Mouse (Mus musculus) CH12.LX (cell line): Measurements from ENCODE around the gene Fn1. TPM values are rescaled to one million over a fixed set of nuclear protein-coding genes. Genes with fewer than 3 reads are reported as not detected.

Experiments
- DNase-seq: peaks from one replicate; pipeline ENCODE4 v3.0.0-alpha.2; 2013; ENCODE audit errors: extremely low read depth
- H3K27ac ChIP-seq: 2 replicates; pipeline ENCODE4 v1.5.1; 2012; ENCODE audit warnings: low read depth, mild to moderate bottlenecking, control low read depth, moderate library complexity; ENCODE audit not compliant: insufficient read depth
- H3K27me3 ChIP-seq: replicated peaks from 2 replicates; pipeline ENCODE3; 2012; ENCODE audit warnings: inconsistent platforms
- H3K36me3 ChIP-seq, 2 experiments: replicated peaks in 1 of 2; 2 replicates each; pipeline versions ENCODE3 to v1.6.1; 2012; ENCODE audit warnings: inconsistent platforms in 1 of 2, low read length in 1 of 2, mild to moderate bottlenecking in 1 of 2, mixed read lengths in 1 of 2, moderate library complexity in 1 of 2; ENCODE audit not compliant: control insufficient read depth in 1 of 2, insufficient read depth in 1 of 2
- H3K4me1 ChIP-seq, 2 experiments: 2 replicates each; pipeline ENCODE4 v1.6.1; 2012; ENCODE audit warnings: inconsistent platforms in 1 of 2, moderate library complexity in 1 of 2; ENCODE audit not compliant: insufficient read depth in 2 of 2, control insufficient read depth in 1 of 2
- H3K4me2 ChIP-seq: 2 replicates; pipeline ENCODE4 v1.6.1; 2012; ENCODE audit warnings: low read depth, mild to moderate bottlenecking, control low read depth; ENCODE audit not compliant: poor library complexity, insufficient read depth, severe bottlenecking
- H3K4me3 ChIP-seq, 3 experiments: fragments of 150-350 bp in 1 of 3; sonication (generic) in 1 of 3; replicated peaks in 1 of 3; 2 replicates each; pipeline versions ENCODE3 to v1.5.1; 2011 to 2012; ENCODE audit warnings: low read depth in 2 of 3, low read length in 2 of 3, mild to moderate bottlenecking in 2 of 3, moderate library complexity in 2 of 3, control low read depth in 1 of 3, improper control_type of control experiment in 1 of 3, inconsistent platforms in 1 of 3, mixed read lengths in 1 of 3; ENCODE audit not compliant: poor library complexity in 1 of 3
- H3K79me2 ChIP-seq: replicated peaks from 2 replicates; pipeline ENCODE4 v1.6.1; 2012; ENCODE audit warnings: mild to moderate bottlenecking, moderate library complexity; ENCODE audit not compliant: control insufficient read depth, poor library complexity, insufficient read depth, severe bottlenecking; ENCODE audit errors: extremely low read depth
- H3K9ac ChIP-seq: 2 replicates; pipeline ENCODE4 v1.6.1; 2012; ENCODE audit warnings: low read depth, mild to moderate bottlenecking, control low read depth, moderate library complexity; ENCODE audit not compliant: insufficient read depth
- H3K9me3 ChIP-seq: replicated peaks from 2 replicates; pipeline ENCODE3; 2012; ENCODE audit warnings: low read length, inconsistent platforms, mixed read lengths
- CHD1 ChIP-seq: IDR thresholded peaks from 2 replicates; pipeline ENCODE4 v1.6.1; 2012; ENCODE audit warnings: low read depth, low read length, improper control_type of control experiment, inconsistent platforms
- CHD2 ChIP-seq: IDR thresholded peaks from 2 replicates; pipeline ENCODE4 v1.6.1; 2011; ENCODE audit warnings: low read length, improper control_type of control experiment
- CTCF ChIP-seq, 2 experiments: IDR thresholded peaks in 1 of 2; conservative IDR thresholded peaks in 1 of 2; 2 replicates each; pipeline ENCODE4 v1.5.1; 2011 to 2012; ENCODE audit warnings: low read depth in 2 of 2, low read length in 2 of 2, improper control_type of control experiment in 1 of 2, inconsistent platforms in 1 of 2, mild to moderate bottlenecking in 1 of 2, moderate library complexity in 1 of 2
- ELF1 ChIP-seq: IDR thresholded peaks from 2 replicates; pipeline ENCODE4 v1.6.1; 2014; ENCODE audit warnings: low read depth, mild to moderate bottlenecking, inconsistent platforms, low read length, improper control_type of control experiment
- EP300 ChIP-seq: IDR thresholded peaks from 2 replicates; pipeline ENCODE4 v1.6.1; 2011; ENCODE audit warnings: low read length, improper control_type of control experiment
- ETS1 ChIP-seq: conservative IDR thresholded peaks from 2 replicates; pipeline ENCODE4 v1.6.1; 2012; ENCODE audit warnings: low read depth, mild to moderate bottlenecking, inconsistent platforms, low read length, improper control_type of control experiment, moderate library complexity
- GABPA ChIP-seq: IDR thresholded peaks from 2 replicates; pipeline ENCODE4 v1.6.1; 2012; ENCODE audit warnings: low read depth, low read length, improper control_type of control experiment, inconsistent platforms; ENCODE audit not compliant: insufficient replicate concordance
- HCFC1 ChIP-seq: IDR thresholded peaks from 2 replicates; pipeline ENCODE4 v1.6.1; 2012; ENCODE audit warnings: low read depth, mild to moderate bottlenecking, inconsistent platforms, low read length, improper control_type of control experiment
- JUND ChIP-seq: conservative IDR thresholded peaks from 2 replicates; pipeline ENCODE4 v1.6.1; 2011; ENCODE audit warnings: low read depth, low read length, improper control_type of control experiment
- KAT2A ChIP-seq: IDR thresholded peaks from 2 replicates; pipeline ENCODE4 v1.6.1; 2012; ENCODE audit warnings: low read length, improper control_type of control experiment, inconsistent platforms; ENCODE audit not compliant: insufficient replicate concordance
- MAX ChIP-seq: IDR thresholded peaks from 2 replicates; pipeline ENCODE4 v1.6.1; 2011; ENCODE audit warnings: low read length, improper control_type of control experiment
- MXI1 ChIP-seq: IDR thresholded peaks from 2 replicates; pipeline ENCODE4 v1.6.1; 2011; ENCODE audit warnings: mild to moderate bottlenecking, low read depth, low read length, improper control_type of control experiment
- MYC ChIP-seq: IDR thresholded peaks from 2 replicates; pipeline ENCODE4 v1.6.1; 2011; ENCODE audit warnings: low read depth, mild to moderate bottlenecking, improper control_type of control experiment, low read length
- PAX5 ChIP-seq: IDR thresholded peaks from 2 replicates; pipeline ENCODE4 v1.6.1; 2012; ENCODE audit warnings: low read length, inconsistent platforms, mixed read lengths
- RAD21 ChIP-seq: IDR thresholded peaks from 2 replicates; pipeline ENCODE4 v1.6.1; 2011; ENCODE audit warnings: low read depth, mild to moderate bottlenecking, low read length, improper control_type of control experiment, moderate library complexity
- TBP ChIP-seq: conservative IDR thresholded peaks from 2 replicates; pipeline ENCODE4 v1.6.1; 2011; ENCODE audit warnings: low read depth, low read length, improper control_type of control experiment
- TCF12 ChIP-seq: IDR thresholded peaks from 2 replicates; pipeline ENCODE4 v1.6.1; 2014; ENCODE audit warnings: low read depth, mild to moderate bottlenecking, inconsistent platforms, low read length, improper control_type of control experiment
- ZMIZ1 ChIP-seq: IDR thresholded peaks from 2 replicates; pipeline ENCODE4 v1.6.1; 2012; ENCODE audit warnings: low read depth, mild to moderate bottlenecking, inconsistent platforms, low read length, improper control_type of control experiment
- ZNF384 ChIP-seq: IDR thresholded peaks from 2 replicates; pipeline ENCODE4 v1.6.1; 2012; ENCODE audit warnings: low read depth, low read length, improper control_type of control experiment, inconsistent platforms
- dilution Hi-C: fragments of 300-500 bp; cut with MboI; formaldehyde crosslinking; loops from 2 replicates; pipeline ENCODE4 v1.14.3; 2020; ENCODE audit warnings: low sequenced_read_pairs; ENCODE audit not compliant: extremely low pct_unique_long_range_greater_than_20kb, extremely low pct_ligation_motif_present
- in situ Hi-C: fragments of 300-500 bp; cut with MboI; formaldehyde crosslinking; loops from 3 replicates; pipeline ENCODE4 v1.14.3; 2019; ENCODE audit warnings: low sequenced_read_pairs, low pct_ligation_motif_present, low pct_unique_long_range_greater_than_20kb, mixed read lengths
- polyA plus RNA-seq: library from polyadenylated mRNA; unstranded; fragments of >175 nt; gene quantifications from 2 replicates; pipeline ENCODE4 v1.2.1, GENCODE M21; 2012; ENCODE audit warnings: low read depth; ENCODE audit not compliant: insufficient read length
- total RNA-seq, 2 experiments: library from RNA; depleted of rRNA; stranded (reverse); fragments of 300-350 nt in 1 of 2; fragments of >200 nt in 1 of 2; gene quantifications; 2 replicates each; pipeline ENCODE4 v1.2.3; 2012 to 2014

The Fn1 gene
- total and polyA plus RNA-seq, 3 experiments = 0.17 to 0.20 TPM; not detected in 1

DNA sequence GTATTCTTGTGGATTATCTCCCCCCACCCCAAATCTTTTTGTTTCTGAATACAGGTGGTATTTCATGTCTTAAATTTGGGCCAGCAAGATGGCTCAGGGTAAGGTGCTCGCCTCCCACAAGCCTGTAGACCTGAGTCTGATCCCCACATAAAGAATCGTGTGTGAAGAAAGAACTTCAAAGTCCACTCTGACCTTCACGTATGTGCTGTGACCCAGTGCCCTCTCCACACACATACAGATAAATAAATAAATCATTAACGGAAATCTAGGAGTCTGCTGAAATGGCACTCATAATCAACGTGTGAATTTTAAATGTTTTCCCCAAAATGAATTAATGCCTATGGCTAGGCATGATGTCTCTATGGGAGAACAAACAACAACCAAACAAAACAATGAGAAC, 16.9 kb downstream of the Fn1 start:
- TF ChIP-seq JUND (no peak), TCF12 (no peak), ZMIZ1 (no peak), TBP (no peak), CHD1 (no peak), GABPA (no peak), PAX5 (no peak), ZNF384 (no peak), KAT2A (no peak)
- Histone ChIP-seq H3K36me3 (no peaks in the 10 kb centered on the region), H3K27me3 (no peaks in the 10 kb centered on the region), H3K4me3 (no peak overlapping the region), H3K9me3 (no peaks in the 10 kb centered on the region), H3K79me2 (no peaks in the 10 kb centered on the region), H3K4me1 (no peaks in the 10 kb centered on the region; a peak in 1 of 4 replicates), H3K9ac (no peak overlapping the region), H3K27ac (no peak overlapping the region), H3K4me2 (no peak overlapping the region)
- no peak for DNase-seq
- in situ Hi-C loops = no loop called here
- dilution Hi-C loops = no loop called here

DNA sequence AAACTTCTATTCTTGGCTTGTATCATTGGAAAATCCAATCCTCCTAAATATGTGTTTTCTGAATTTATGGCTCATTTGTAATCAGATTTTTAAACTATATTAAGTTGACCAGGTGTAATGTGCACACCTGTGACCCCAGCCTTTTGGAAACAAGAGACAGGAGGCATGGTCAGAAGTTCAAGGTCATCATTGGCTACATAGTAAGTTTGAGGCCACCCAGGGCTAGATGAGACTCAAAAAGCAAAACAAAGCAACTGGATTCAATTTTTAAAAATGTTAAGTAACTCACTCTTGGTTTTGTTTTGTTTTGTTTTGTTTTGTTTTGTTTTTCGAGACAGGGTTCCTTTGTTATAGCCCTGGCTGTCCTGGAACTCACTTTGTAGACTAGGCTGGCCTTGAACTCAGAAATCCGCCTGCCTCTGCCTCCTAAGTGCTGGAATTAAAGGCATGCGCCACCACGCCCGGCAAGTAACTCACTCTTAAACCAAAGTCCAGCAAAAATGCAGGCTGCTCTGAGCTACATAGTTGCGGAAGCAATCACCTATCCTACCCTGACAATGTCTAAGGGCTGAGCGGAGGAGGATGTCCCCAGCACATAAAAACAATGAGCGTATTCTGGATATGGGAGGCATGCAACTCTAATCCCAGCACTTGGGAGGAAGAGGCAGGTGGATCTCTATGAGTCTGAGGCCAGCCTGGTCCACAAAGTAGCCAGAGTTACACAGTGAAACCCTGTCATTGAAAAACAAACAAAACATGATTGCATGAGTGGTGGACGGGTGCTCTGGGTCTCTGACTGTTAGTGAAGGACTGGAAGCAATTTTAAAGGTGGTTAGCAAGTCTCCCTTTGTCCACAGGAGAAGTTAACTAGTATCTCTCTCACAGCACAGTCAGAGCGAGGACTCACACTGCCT, 17.6 kb downstream of the Fn1 start:
- Histone ChIP-seq H3K79me2 (no peaks in the 10 kb centered on the region), H3K4me2 (no peak overlapping the region), H3K27me3 (no peaks in the 10 kb centered on the region), H3K36me3 (no peaks in the 10 kb centered on the region), H3K4me3 (no peak overlapping the region), H3K9ac (no peak overlapping the region), H3K9me3 (no peaks in the 10 kb centered on the region), H3K4me1 (no peaks in the 10 kb centered on the region; a peak in 1 of 4 replicates), H3K27ac (no peak overlapping the region)
- TF ChIP-seq ETS1 = no peak
- no peak for TF ChIP-seq HCFC1
- no peak for TF ChIP-seq EP300
- TF ChIP-seq ZNF384 = no peak
- no peak for TF ChIP-seq ELF1
- no peak for TF ChIP-seq MAX
- TF ChIP-seq MYC = no peak
- TF ChIP-seq RAD21 = no peak
- TF ChIP-seq CTCF (conservative IDR thresholded peaks at IDR 0.05 in 1 of 2, IDR thresholded peaks at IDR 0.05 in 1 of 2; ENCODE audit: low read depth in 2 of 2, low read length in 2 of 2) = no peak
- TF ChIP-seq MXI1 = no peak
- TF ChIP-seq CHD2 = no peak
- no peak for DNase-seq
- in situ Hi-C loops (no loop called here), dilution Hi-C loops (no loop called here)
